Mouse (Mus musculus) heart, postnatal 14 days (tissue): ENCODE measurements around the gene Ddx39b. TPM values are rescaled to one million over a fixed set of nuclear protein-coding genes. Genes with fewer than 3 reads are reported as not detected.

Experiments used
- DNase-seq, 2 experiments: peaks; one replicate each; pipeline ENCODE4 v3.0.0; 2021 to 2022
- intact Hi-C: fragments of 180-260 bp; cut with DNase I; formaldehyde crosslinking; loops from one replicate; pipeline ENCODE4 v1.15.1; 2025
- long read RNA-seq, 2 experiments: library from polyadenylated mRNA; stranded (forward); transcript quantifications; one replicate each; pipeline ENCODE4 v2.0.0; 2021
- total RNA-seq, 2 experiments: library from RNA; stranded (reverse); gene quantifications; 2 replicates each; pipeline ENCODE4 v1.2.3; 2021

The Ddx39b gene
- total RNA-seq, result 100 to 1,000 TPM; 107 to 118 TPM
- long read RNA-seq, experiment 1, transcript Ddx39b-201 (11 exons, 1,739 nt), result major isoform, 129 of 165 reads
- long read RNA-seq, experiment 1, transcript Ddx39b-203 (10 exons, 2,848 nt), result minor isoform, 9 of 165 reads
- long read RNA-seq, experiment 1, partial matches to known transcripts, result 11 of 165 reads
- long read RNA-seq, experiment 1, other reads (novel, unspliced or antisense), result 16 of 165 reads
- long read RNA-seq, experiment 2, transcript Ddx39b-201 (11 exons, 1,739 nt), result major isoform, 90 of 116 reads
- long read RNA-seq, experiment 2, transcript Ddx39b-203 (10 exons, 2,848 nt), result minor isoform, 10 of 116 reads
- long read RNA-seq, experiment 2, partial matches to known transcripts, result 8 of 116 reads
- long read RNA-seq, experiment 2, other reads (novel, unspliced or antisense), result 8 of 116 reads

DNA sequence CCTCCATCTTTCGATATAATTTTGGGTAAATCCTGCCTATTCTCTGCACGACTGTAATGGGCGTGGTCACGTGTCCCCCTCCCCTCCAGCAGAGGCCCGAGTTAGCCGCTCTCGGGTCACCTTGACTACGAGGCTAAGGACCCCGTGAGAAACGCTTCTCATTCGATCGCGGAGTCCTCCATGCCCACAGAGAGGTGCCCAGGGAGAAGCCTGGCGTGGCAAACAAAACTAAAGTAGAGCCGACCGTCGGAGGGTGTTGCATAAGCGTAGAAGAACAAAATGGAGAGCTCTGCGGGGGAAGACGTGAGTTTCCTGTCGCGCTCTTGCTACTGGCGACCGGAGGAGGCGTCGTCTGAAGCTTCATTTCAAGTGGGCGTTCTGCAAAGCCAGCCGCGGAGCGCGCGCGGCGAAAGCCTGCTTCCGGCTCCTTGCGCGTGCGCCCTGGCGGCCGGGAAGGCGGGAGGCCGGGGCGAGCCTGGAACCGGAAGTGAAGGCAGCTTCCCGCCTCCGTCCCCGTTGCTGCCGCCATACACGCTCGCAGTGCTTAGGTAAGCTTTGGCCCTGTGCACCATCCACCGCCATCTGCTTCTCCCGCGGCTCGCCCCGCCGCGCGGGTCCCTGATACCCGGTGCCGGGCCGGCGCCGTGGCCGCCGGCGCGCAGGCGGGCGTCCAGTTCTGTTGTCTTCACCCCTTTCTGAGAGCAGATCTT is at the start of gene Ddx39b:
Ddx39b (plus strand) TSS at position 442 of the 710 bp plus-strand sequence.
- peak; percentile 97 for DNase-seq
- intact Hi-C loops, result loop anchor here (5.0 to 10.0 kb wide), 2 partner anchors 389 to 1127 kb away; partner anchors contain the start of genes H2-DMa, Nelfe and Skiv2l

- DNase-seq, result no peak
Measured at GRCm38 (mm10) chr17:35192924-35193323, 48.6 kb upstream of the Ddx39b start.

GRCm38 (mm10) chr17:35193881-35194843 is 47.4 kb upstream of the Ddx39b start, which contains the start of gene Ltb:
Gene Ltb, plus strand, starts transcription at chr17:35194439.
- intact Hi-C loops, result no loop called here
- DNase-seq, result no peak

More at GRCm38 (mm10) chr17:35192924-35193323, 48.6 kb upstream of the Ddx39b start:
- intact Hi-C loops, result no loop called here

DNA sequence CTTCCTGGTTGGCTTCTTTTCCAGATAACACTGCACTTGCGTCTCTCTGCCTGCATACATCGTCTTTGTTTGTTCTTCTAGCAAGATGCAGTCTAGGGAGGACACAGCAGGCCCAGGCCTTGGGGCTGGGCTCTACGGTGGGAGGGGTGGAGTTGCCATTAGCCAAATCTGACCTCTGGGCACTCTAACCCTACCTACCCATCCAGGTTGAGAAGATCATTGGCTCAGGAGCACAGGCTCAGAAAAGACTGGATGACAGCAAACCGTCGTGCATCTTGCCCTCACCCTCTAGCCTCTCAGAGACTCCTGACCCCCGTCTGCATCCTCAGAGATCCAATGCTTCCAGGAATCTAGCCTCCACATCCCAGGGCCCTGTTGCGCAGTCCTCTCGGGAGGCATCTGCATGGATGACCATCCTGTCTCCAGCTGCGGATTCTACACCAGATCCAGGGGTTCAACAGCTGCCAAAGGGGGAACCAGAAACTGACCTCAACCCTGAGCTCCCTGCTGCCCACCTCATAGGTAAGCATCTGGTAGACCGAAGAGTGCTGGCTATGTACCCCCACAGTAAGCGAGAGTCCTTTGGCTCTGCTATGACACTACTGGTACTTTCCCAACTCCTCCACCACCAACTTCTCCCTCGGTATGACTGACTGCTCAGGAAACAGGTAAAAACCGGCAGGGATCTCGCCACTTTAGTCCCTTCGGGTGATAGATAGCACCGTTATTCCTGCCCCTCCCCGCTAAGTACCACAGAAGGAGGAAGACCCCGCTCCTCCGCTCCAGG is 46.5 kb upstream of the Ddx39b start:
- no peak for DNase-seq
- intact Hi-C loops, result loop anchor here (1.0 to 5.0 kb wide), 2 partner anchors 16 to 37 kb away; partner anchors contain the start of gene Atp6v1g2

GRCm38 (mm10) chr17:35195631-35196320 is 45.8 kb upstream of the Ddx39b start:
- DNase-seq, result peak; percentile 87 to 92
- intact Hi-C loops, result loop anchor here (1.0 to 5.0 kb wide), 3 partner anchors 16 to 37 kb away; partner anchors contain the start of genes Atp6v1g2 and Gm16181

DNA sequence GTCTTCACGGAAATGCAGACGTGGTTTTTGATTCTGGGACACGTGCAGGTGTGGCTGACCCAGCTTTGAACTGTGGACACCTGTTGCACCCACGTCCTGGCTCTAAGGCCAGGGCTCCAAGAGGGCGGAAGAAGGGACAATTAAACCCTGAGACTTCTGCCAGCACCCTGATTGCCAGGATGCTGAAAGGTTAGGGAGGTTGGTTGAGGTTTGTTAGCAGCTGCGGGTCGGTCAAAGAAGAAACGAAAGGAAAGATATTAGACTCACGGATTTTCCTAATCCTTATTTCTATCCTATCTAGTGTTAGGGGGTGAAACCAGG is 45.3 kb upstream of the Ddx39b start:
- intact Hi-C loops, result loop anchor here (2.0 to 5.0 kb wide), 2 partner anchors 25 to 36 kb away; partner anchors contain the start of genes Atp6v1g2 and Gm16181

DNA sequence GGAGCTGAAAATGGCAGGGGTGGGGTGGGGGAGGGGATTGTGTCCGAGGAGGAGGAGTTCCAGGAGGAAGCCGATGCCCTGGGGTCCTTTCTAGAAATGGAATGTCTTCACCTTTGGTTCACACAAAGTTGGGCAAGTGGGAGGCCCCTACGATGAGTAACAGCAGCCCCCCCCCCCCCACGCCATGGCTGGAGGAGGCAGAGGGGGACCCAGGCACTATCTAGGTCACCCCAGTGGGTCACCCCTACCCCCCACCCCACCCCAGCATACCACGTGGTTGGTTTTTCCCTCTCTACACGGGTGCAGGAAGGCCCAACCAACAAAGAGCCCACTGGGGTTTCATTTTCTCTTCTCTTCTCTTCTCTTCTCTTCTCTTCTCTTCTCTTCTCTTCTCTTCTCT is 44.4 kb upstream of the Ddx39b start:
- intact Hi-C loops, result loop anchor here (2.0 to 5.0 kb wide), 2 partner anchors 24 to 35 kb away; partner anchors contain the start of genes Atp6v1g2 and Gm16181
- DNase-seq, result no peak

More for the DNA sequence above, 45.3 kb upstream of the Ddx39b start:
- no peak for DNase-seq

DNA sequence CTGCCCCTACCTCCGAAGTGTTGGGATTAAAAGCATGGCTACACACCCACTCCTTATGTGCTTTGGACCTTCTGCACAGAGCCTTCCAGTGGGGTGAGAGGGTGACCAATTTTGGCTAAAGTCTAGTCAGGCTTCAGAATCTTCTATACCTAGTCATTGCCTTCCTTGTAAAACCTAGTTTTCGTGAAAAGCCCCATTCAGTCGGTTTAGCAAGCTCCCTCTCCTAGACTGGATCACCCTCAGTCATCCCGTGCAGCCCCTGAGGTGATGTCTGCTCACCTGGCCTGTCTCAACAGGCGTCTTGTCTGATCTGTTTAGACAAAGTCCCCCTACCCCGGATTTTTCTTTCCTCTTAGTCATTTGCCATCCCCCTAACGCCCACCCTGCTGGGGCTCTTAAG is 43.5 kb upstream of the Ddx39b start:
- DNase-seq, result no peak
- intact Hi-C loops, result loop anchor here (5.0 kb wide), 1 partner anchor 34 kb away; the partner anchor contains the start of gene Atp6v1g2

DNA sequence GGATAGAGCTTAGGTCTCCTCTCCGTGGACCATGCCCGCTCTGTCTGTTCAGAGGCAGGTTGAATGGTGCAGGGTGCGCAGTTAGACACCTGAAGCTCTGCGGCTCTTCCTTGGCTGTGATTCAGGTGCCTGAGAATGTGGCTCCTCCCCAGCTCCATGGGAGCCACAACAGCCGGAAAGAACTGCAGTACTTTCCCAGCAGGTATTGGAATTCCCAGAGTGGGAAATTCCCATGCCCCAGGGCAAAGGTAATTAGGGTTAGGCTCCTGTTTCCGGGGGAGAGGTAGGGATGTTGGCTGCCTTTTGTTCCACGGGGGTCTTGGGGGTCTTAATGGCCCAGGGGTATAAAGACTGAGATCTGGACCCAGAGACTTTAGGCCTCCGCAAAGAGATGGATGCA is 42.6 kb upstream of the Ddx39b start:
- DNase-seq, result no peak
- intact Hi-C loops, result loop anchor here (5.0 kb wide), 1 partner anchor 33 kb away; the partner anchor contains the start of gene Atp6v1g2

DNA sequence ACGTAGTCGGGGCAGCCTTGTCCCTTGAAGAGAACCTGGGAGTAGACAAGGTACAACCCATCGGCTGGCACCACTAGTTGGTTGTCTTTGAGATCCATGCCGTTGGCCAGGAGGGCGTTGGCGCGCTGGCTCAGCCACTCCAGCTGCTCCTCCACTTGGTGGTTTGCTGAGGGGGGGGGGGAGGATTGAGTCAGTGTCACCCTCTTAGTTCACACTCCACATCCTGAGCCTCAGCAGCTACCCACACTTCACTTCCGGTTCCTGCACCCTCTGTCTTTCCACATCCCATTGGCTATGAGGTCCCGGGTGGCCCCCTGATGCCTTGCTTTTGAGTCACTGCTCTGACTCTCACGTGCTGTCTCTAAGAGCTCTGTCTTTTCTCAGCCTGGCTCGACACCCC is 41.1 kb upstream of the Ddx39b start:
- DNase-seq, result no peak
- intact Hi-C loops, result no loop called here

- DNase-seq, result no peak
- intact Hi-C loops, result no loop called here
Measured at GRCm38 (mm10) chr17:35201128-35201527, 40.4 kb upstream of the Ddx39b start.

DNA sequence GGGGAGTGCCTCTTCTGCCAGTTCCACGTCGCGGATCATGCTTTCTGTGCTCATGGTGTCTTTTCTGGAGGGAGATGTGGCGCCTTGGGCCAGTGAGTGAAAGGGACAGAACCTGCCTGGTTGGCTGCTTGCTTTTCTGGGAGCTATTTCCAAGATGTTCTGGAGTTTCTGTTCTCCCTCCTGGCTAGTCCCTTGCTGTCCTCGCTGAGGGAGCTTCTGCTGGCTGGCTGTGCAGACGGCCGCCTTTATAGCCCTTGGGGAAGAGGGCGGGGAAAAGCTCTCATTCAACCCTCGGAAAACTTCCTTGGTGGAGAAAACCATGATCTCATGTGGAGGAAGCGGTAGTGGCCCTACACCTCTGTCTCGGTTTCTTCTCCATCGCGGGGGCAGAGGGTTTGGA is 39.8 kb upstream of the Ddx39b start, which contains the start of gene Tnf:
Tnf (minus strand) TSS at position 221 of the 400 bp plus-strand sequence.
- intact Hi-C loops, result loop anchor here (2.0 kb wide), 1 partner anchor 17 kb away; no protein-coding TSS in a partner anchor
- DNase-seq, result peak; percentile 64 to 69

- DNase-seq, result no peak
- intact Hi-C loops, result loop anchor here (2.0 kb wide), 1 partner anchor 16 kb away; no protein-coding TSS in a partner anchor
Measured at GRCm38 (mm10) chr17:35202442-35202841, 39.1 kb upstream of the Ddx39b start.

GRCm38 (mm10) chr17:35204494-35205379 is 36.8 kb upstream of the Ddx39b start, which contains the start of gene Lta:
Gene Lta, minus strand, starts transcription at chr17:35205351.
- DNase-seq, result no peak
- intact Hi-C loops, result no loop called here

DNA sequence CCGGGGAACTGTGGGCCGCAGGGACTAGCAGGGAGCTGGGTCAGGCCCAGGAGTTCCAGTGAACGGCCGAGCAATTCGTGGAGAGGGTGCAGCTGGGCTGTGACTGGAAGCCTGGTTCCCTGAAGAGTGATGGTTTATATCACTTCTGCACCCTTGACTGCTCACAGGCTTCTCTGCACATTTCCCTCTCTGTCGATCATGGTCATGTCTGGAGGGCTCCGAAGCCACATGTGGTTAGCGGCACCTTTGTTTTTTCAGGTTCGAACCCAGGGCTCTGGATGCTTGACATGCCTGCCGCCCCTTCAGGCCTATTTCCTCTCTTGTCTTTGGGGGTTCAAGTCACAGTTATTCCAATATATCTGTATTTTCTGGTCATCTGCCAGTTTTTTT is 36.2 kb upstream of the Ddx39b start:
- intact Hi-C loops, result no loop called here
- no peak for DNase-seq

- intact Hi-C loops, result no loop called here
- no peak for DNase-seq
Measured at GRCm38 (mm10) chr17:35209785-35210535, 31.6 kb upstream of the Ddx39b start.
